ENCODE assay signal across 8 mouse cellular contexts in the genomic region with DNA sequence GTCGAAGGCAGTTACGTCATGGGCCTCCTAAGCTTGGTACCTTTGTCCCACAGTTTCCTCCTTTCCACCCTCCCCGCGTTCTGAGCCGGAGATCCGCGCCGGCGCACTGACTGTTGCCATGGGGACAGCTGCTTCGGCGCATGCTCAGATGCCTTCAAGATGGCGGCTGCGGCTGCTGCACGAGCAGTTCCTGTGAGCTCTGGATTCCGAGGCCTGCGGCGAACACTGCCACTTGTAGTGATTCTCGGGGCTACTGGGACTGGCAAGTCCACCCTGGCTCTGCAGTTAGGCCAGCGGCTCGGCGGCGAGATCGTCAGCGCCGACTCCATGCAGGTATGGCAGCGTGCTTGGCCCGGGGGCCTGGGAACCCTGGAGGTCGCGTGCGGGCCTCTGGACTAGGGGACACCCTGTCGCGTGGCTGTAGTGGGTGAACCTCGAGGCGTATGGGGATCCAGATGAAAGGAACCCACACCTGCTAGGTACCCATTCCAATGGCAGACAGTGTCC. TPM values are rescaled to one million over a fixed set of nuclear protein-coding genes. Genes with fewer than 3 reads are reported as not detected.
A peak's percentile ranks its signal among the peaks of the same experiment; 100 is the strongest.
DNase-seq lines count a peak whose midpoint lies in the region; ATAC-seq lines count a peak whose summit lies in the region.

A gene (plus strand): TSS at position 147 of the 507 bp plus-strand sequence.

- peak; percentile 94 for DNase-seq in MN1 (ENCODE audit: low spot score)
- peak; percentile 93 for DNase-seq in cerebellum, adult 9-10 months
- DNase-seq in hindbrain, embryonic 10.5 days (ENCODE audit: low spot score): peak; percentile 97
- peak; percentile 94 to 96 for DNase-seq in layer of hippocampus, postnatal 10 days (ENCODE audit: low spot score in 2 of 2)
- peak; percentile 96 for DNase-seq in lung, postnatal 10 days
- peak; percentile 93 for DNase-seq in ovary, postnatal 36 days (ENCODE audit: low spot score)
- peak; percentile 95 for DNase-seq in thymus, postnatal 25 days

- peak within 1 kb of the TSS; percentile 83 for H3K4me3 ChIP-seq in hindbrain, embryonic 10.5 days

- H3K27ac ChIP-seq in hindbrain, embryonic 10.5 days: peak within 1 kb of the TSS; percentile 94

- ATAC-seq in frontal cortex, adult (ENCODE audit: low TSS enrichment): peak; percentile 87

- no peaks in the 10 kb centered on the region for H3K27me3 ChIP-seq in hindbrain, embryonic 10.5 days (ENCODE audit: insufficient read depth, poor library complexity, severe bottlenecking)

- under 1% methylated on average over 34 of the region's 34 CpGs for WGBS in hindbrain, embryonic 10.5 days

- no peaks in the 10 kb centered on the region for H3K9me3 ChIP-seq in hindbrain, embryonic 10.5 days

- H3K4me1 ChIP-seq in hindbrain, embryonic 10.5 days (replicated peaks): peaks cover 63% of the 10 kb centered on the region

- H3K36me3 ChIP-seq in hindbrain, embryonic 10.5 days: peaks cover 31% of the 10 kb centered on the region

RNA-seq across cellular contexts. Expression of the gene that starts here (rescaled TPM):
- 22.7 and 25.0 TPM in 2 replicates for polyA plus RNA-seq in hindbrain, embryonic 10.5 days (2016; fragmentation: Nextera tagmentation; extraction: Ambion mirVana)
- 10 to 100 TPM; 24.5 to 29.2 TPM for total RNA-seq in layer of hippocampus, postnatal 10 days (2021)

Comparison
In these comparisons a context has a peak if more than half of its experiments do, and no peak if none do; other contexts are left out.
1. Peak in every context shown above with its lines: DNase-seq, ATAC-seq, H3K4me3 ChIP-seq and H3K27ac ChIP-seq.